ENCODE assay signal across 8 mouse cellular contexts in the genomic region with DNA sequence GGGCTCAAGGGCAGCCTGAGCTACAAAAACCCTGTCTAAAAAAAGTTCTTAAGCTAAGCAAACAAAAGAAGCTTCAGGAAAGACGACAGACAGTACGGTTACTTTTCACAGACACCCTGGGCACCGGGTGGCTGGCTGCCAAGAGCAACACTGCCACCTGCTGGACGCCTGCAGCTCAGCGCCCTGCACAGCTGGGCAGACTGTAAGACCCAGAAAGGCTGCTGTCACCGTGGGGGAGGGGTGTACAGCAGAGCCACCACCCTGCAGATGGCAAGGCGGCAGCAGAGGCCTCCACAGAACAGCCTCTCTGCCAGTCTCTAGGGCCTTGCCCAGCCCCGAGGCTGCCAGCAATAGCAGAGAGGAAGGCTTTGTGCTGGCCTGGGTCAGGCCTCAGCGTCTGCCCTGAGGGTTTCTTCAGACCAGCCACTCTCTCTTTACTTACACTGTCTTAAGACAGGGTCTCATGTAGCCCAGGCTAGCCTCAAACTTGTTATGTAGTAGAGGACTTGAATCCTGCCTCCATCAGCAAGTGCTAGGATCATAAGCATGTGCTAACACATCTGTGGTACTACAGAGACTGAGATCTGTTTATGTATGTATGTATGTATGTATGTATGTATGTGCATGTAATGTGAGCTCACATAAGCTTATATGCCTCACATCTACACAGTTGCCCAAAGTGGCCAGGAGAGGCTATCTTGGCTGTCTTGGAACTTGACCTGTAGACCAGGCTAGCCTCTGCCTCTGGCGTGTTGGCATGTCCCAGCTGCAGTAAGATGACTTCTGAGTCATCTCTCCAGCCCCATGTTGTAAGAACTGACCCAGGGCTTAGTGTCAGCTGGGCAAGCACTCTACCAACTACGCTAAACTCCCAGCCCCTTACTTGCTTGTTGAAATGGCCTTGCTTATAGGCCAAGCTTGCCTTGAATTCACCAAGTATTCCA. TPM values are rescaled to one million over a fixed set of nuclear protein-coding genes. Genes with fewer than 3 reads are reported as not detected.
DNase-seq lines count a peak whose midpoint lies in the region; ATAC-seq lines count a peak whose summit lies in the region.

No protein-coding gene starts in this region.

- peak; percentile 87 to 94 for DNase-seq in adrenal gland, adult (ENCODE audit: inconsistent age in 2 of 2, low spot score in 1 of 2)
- peak; percentile 92 for DNase-seq in embryo, embryonic 10 days (ENCODE audit: low spot score)
- DNase-seq in gastrocnemius, postnatal 10 days, result peak; percentile 96
- DNase-seq in left cerebral cortex, postnatal 14 days (ENCODE audit: low spot score in 2 of 2), result peak; percentile 92 to 95
- peak; percentile 89 for DNase-seq in mesoderm, embryonic 11.5 days (ENCODE audit: low read depth, low spot score)
- peak; percentile 90 for DNase-seq in right cerebral cortex, postnatal 14 days
- DNase-seq in urinary bladder, postnatal 14 days (ENCODE audit: low spot score), result peak; percentile 82

- H3K9me3 ChIP-seq in intestine, embryonic 15.5 days, result no peaks in the 10 kb centered on the region

- no peaks in the 10 kb centered on the region for H3K27me3 ChIP-seq in intestine, embryonic 15.5 days (replicated peaks)

- no peak overlapping the region for H3K4me3 ChIP-seq in intestine, embryonic 15.5 days (replicated peaks)

- H3K36me3 ChIP-seq in intestine, embryonic 15.5 days, result peaks cover 24% of the 10 kb centered on the region; the same call in 1 of the 2 replicates

- peak; percentile 75 for ATAC-seq in intestine, embryonic 15.5 days

- WGBS in intestine, embryonic 15.5 days, result 33% methylated on average over 11 of the region's 11 CpGs

- intact Hi-C loops in left cerebral cortex, postnatal 14 days (cut with DNase I), result loop anchor here (2.0 to 5.0 kb wide), 3 partner anchors 55 to 190 kb away; no protein-coding TSS in a partner anchor

- peaks cover 9% of the 10 kb centered on the region; the same call in 1 of the 2 replicates for H3K4me1 ChIP-seq in intestine, embryonic 15.5 days (replicated peaks)

- H3K4me2 ChIP-seq in intestine, embryonic 15.5 days (replicated peaks), result no peak overlapping the region

- H3K9ac ChIP-seq in intestine, embryonic 15.5 days, result no peak overlapping the region

- H3K27ac ChIP-seq in intestine, embryonic 15.5 days, result no peak overlapping the region

RNA-seq across cellular contexts. Expression of a gene that starts 17.6 kb away (rescaled TPM):
- 1 to 10 TPM; 7.1 to 8.4 TPM for total RNA-seq in gastrocnemius, postnatal 10 days (2021)
- 11.1 and 11.4 TPM in 2 replicates for polyA plus RNA-seq in intestine, embryonic 15.5 days (2015; fragmentation: Nextera tagmentation; extraction: Ambion mirVana)
- 10 to 100 TPM; 34.2 to 34.4 TPM for total RNA-seq in left cerebral cortex, postnatal 14 days (2021)

RNA-seq across cellular contexts. Expression of a gene that starts 28.9 kb away (rescaled TPM):
- total RNA-seq in gastrocnemius, postnatal 10 days (2021), result 1,000 to 10,000 TPM; 1,451 to 1,869 TPM
- 14,579 and 17,104 TPM in 2 replicates for polyA plus RNA-seq in intestine, embryonic 15.5 days (2015; fragmentation: Nextera tagmentation; extraction: Ambion mirVana)
- total RNA-seq in left cerebral cortex, postnatal 14 days (2021), result 1,000 to 10,000 TPM; 3,011 to 3,018 TPM
